Mouse (Mus musculus) forebrain, embryonic 16.5 days (tissue): ENCODE measurements at regions not wholly inside any gene's neighbourhood (a gene's known extent, or its start where the extent isn't known, plus 50 kb on each side); places are given as distances from the start of the nearest gene placed in this dataset.

Experiments
- ATAC-seq: fragments of 200-750 bp; cut with Nextera tagmentation; 2 replicates; pipeline ENCODE4 v1.8.0; 2017; ENCODE audit warnings: mild to moderate bottlenecking, moderate library complexity
- H3K27ac ChIP-seq: fragments of 300-500 bp; sonication (generic); 2 replicates; pipeline ENCODE4 v1.5.1; 2014; ENCODE audit warnings: low read length, control low read depth
- H3K27me3 ChIP-seq: fragments of 300-500 bp; sonication (generic); replicated peaks from 2 replicates; pipeline ENCODE4 v1.6.1; 2014; ENCODE audit warnings: low read length; ENCODE audit not compliant: control insufficient read depth, insufficient read depth
- H3K36me3 ChIP-seq: fragments of 300-500 bp; sonication (generic); 2 replicates; pipeline ENCODE4 v1.6.1; 2014; ENCODE audit not compliant: control insufficient read depth, insufficient read depth
- H3K4me1 ChIP-seq: fragments of 300-500 bp; sonication (generic); replicated peaks from 2 replicates; pipeline ENCODE4 v1.6.1; 2014; ENCODE audit warnings: low read length; ENCODE audit not compliant: control insufficient read depth, insufficient read depth
- H3K4me2 ChIP-seq: fragments of 300-500 bp; sonication (generic); 2 replicates; pipeline ENCODE4 v1.6.1; 2014; ENCODE audit warnings: mild to moderate bottlenecking, low read length, control low read depth
- H3K4me3 ChIP-seq: fragments of 300-500 bp; sonication (generic); replicated peaks from 2 replicates; pipeline ENCODE4 v1.5.1; 2014; ENCODE audit warnings: mild to moderate bottlenecking, low read length, control low read depth
- H3K9ac ChIP-seq: fragments of 300-500 bp; sonication (generic); replicated peaks from 2 replicates; pipeline ENCODE4 v1.6.1; 2014; ENCODE audit warnings: low read depth, low read length, control low read depth
- H3K9me3 ChIP-seq: fragments of 300-500 bp; sonication (generic); 2 replicates; pipeline ENCODE4 v1.6.1; 2016; ENCODE audit warnings: low read length; ENCODE audit not compliant: control insufficient read depth
- WGBS: fragments of 180-500 bp; shearing (Covaris S2); extraction: QIAGEN DNeasy Blood & Tissue Kit; methylation state at CpG from one replicate; pipeline ENCODE4 v1.1.7; 2014; 5-methylcytosine and 5-hydroxymethylcytosine counted together

- H3K4me3 ChIP-seq = no peak overlapping the region
- H3K4me1 ChIP-seq = no peaks in the 10 kb centered on the region
- no peak overlapping the region for H3K27ac ChIP-seq
- H3K36me3 ChIP-seq = no peaks in the 10 kb centered on the region
- H3K9me3 ChIP-seq = no peaks in the 10 kb centered on the region
- WGBS = 63% methylated on average over 5 of the region's 5 CpGs
- H3K27me3 ChIP-seq = no peaks in the 10 kb centered on the region
- no peak overlapping the region for H3K9ac ChIP-seq
- no peak for ATAC-seq
- H3K4me2 ChIP-seq = no peak overlapping the region
These were observed 167.2 kb upstream of the Gimd1 start for GRCm38 (mm10) chr3:132462348-132462959.

GRCm38 (mm10) chr3:132471070-132471469 is 158.6 kb upstream of the Gimd1 start:
- Histone ChIP-seq H3K27me3 (no peaks in the 10 kb centered on the region), H3K9ac (no peak overlapping the region), H3K4me1 (no peaks in the 10 kb centered on the region), H3K4me3 (no peak overlapping the region), H3K4me2 (no peak overlapping the region), H3K9me3 (no peaks in the 10 kb centered on the region), H3K36me3 (no peaks in the 10 kb centered on the region), H3K27ac (no peak overlapping the region)
- WGBS = 57% methylated on average over 4 of the region's 4 CpGs
- ATAC-seq = no peak

- no peak overlapping the region for H3K9ac ChIP-seq
- H3K4me2 ChIP-seq = no peak overlapping the region
- H3K27ac ChIP-seq = no peak overlapping the region
- WGBS = 96% methylated on average over 5 of the region's 5 CpGs
- ATAC-seq = no peak
- H3K27me3 ChIP-seq = no peaks in the 10 kb centered on the region
- H3K4me3 ChIP-seq = no peak overlapping the region
- no peaks in the 10 kb centered on the region for H3K36me3 ChIP-seq
- no peaks in the 10 kb centered on the region for H3K9me3 ChIP-seq
- no peaks in the 10 kb centered on the region for H3K4me1 ChIP-seq
These were observed 151.9 kb upstream of the Gimd1 start for GRCm38 (mm10) chr3:132477768-132478167.

- H3K4me2 ChIP-seq = no peak overlapping the region
- H3K9ac ChIP-seq = no peak overlapping the region
- 86% methylated on average over 2 of the region's 2 CpGs for WGBS
- no peaks in the 10 kb centered on the region for H3K36me3 ChIP-seq
- no peak for ATAC-seq
- H3K9me3 ChIP-seq = no peaks in the 10 kb centered on the region
- no peaks in the 10 kb centered on the region for H3K4me1 ChIP-seq
- H3K27me3 ChIP-seq = no peaks in the 10 kb centered on the region
- H3K27ac ChIP-seq = no peak overlapping the region
- no peak overlapping the region for H3K4me3 ChIP-seq
These were observed 150.3 kb upstream of the Gimd1 start for GRCm38 (mm10) chr3:132479275-132479674.

- WGBS = 85% methylated on average over 2 of the region's 2 CpGs
- ATAC-seq = no peak
These were observed 144.8 kb upstream of the Gimd1 start for GRCm38 (mm10) chr3:132484814-132485213.

GRCm38 (mm10) chr3:132485553-132485952 is 144.1 kb upstream of the Gimd1 start:
- H3K27me3 ChIP-seq = no peaks in the 10 kb centered on the region
- 93% methylated on average over 5 of the region's 5 CpGs for WGBS
- H3K27ac ChIP-seq = no peak overlapping the region
- no peaks in the 10 kb centered on the region for H3K9me3 ChIP-seq
- no peak overlapping the region for H3K9ac ChIP-seq
- no peaks in the 10 kb centered on the region for H3K36me3 ChIP-seq
- no peak overlapping the region for H3K4me2 ChIP-seq
- no peak for ATAC-seq
- no peaks in the 10 kb centered on the region for H3K4me1 ChIP-seq
- H3K4me3 ChIP-seq = no peak overlapping the region

More at GRCm38 (mm10) chr3:132484814-132485213, 144.8 kb upstream of the Gimd1 start:
- Histone ChIP-seq H3K27ac (no peak overlapping the region), H3K9ac (no peak overlapping the region), H3K36me3 (no peaks in the 10 kb centered on the region), H3K9me3 (no peaks in the 10 kb centered on the region), H3K4me1 (no peaks in the 10 kb centered on the region), H3K27me3 (no peaks in the 10 kb centered on the region), H3K4me3 (no peak overlapping the region), H3K4me2 (no peak overlapping the region)

- no peaks in the 10 kb centered on the region for H3K36me3 ChIP-seq
- no peaks in the 10 kb centered on the region for H3K9me3 ChIP-seq
- no peaks in the 10 kb centered on the region for H3K4me1 ChIP-seq
- no peak overlapping the region for H3K27ac ChIP-seq
- no peak overlapping the region for H3K4me3 ChIP-seq
- peak; percentile 82 for ATAC-seq
- H3K4me2 ChIP-seq = no peak overlapping the region
- H3K27me3 ChIP-seq = no peaks in the 10 kb centered on the region
- 13% methylated on average over 4 of the region's 4 CpGs for WGBS
- H3K9ac ChIP-seq = no peak overlapping the region
These were observed 123.5 kb upstream of the Gimd1 start for GRCm38 (mm10) chr3:132506095-132506494.

GRCm38 (mm10) chr3:132510240-132510639 is 119.4 kb upstream of the Gimd1 start:
- no peaks in the 10 kb centered on the region for H3K36me3 ChIP-seq
- WGBS = 29% methylated on average over 1 of the region's 1 CpGs
- no peak overlapping the region for H3K9ac ChIP-seq
- no peaks in the 10 kb centered on the region for H3K9me3 ChIP-seq
- H3K4me1 ChIP-seq = no peaks in the 10 kb centered on the region
- no peaks in the 10 kb centered on the region for H3K27me3 ChIP-seq
- ATAC-seq = no peak
- H3K4me3 ChIP-seq = no peak overlapping the region
- no peak overlapping the region for H3K4me2 ChIP-seq
- no peak overlapping the region for H3K27ac ChIP-seq

GRCm38 (mm10) chr3:132512526-132513102 is 117.0 kb upstream of the Gimd1 start:
- no peak overlapping the region for H3K4me3 ChIP-seq
- no peak for ATAC-seq
- no peak overlapping the region for H3K9ac ChIP-seq
- no peaks in the 10 kb centered on the region for H3K4me1 ChIP-seq
- 84% methylated on average over 8 of the region's 8 CpGs for WGBS
- H3K36me3 ChIP-seq = no peaks in the 10 kb centered on the region
- no peak overlapping the region for H3K4me2 ChIP-seq
- H3K27me3 ChIP-seq = no peaks in the 10 kb centered on the region
- H3K9me3 ChIP-seq = no peaks in the 10 kb centered on the region
- H3K27ac ChIP-seq = no peak overlapping the region
